Mouse (Mus musculus) regulatory T cell (primary cell): ENCODE measurements around the gene Plxnc1.

Source experiments
- in situ Hi-C: fragments of 300-600 bp; cut with MboI, MseI; formaldehyde crosslinking; loops from one replicate; pipeline ENCODE4 v1.15.1; 2025; ENCODE audit warnings: high pct_unique_total_duplicates

Gene Plxnc1

DNA sequence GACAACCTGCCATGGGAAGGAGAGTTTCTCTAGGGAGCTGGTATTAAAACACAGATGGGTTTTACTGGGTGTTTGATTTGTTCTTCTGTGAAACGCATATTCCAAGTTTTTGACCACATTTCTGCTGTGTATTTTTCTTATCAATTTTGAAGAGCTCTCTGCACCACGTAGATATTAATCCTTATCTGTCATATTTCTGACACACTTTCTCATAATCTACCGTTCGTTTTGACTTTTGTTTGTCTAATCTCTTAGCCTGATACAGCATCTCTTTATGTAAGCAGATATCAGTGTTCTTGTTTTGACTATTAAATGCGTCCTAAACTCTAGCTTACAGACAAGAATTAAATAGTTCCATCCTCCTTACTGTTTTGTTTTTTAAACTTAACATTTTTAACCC, 73.1 kb downstream of the Plxnc1 start:
- in situ Hi-C loops: loop anchor here (5.0 kb wide), 1 partner anchor 34 kb away; no protein-coding TSS in a partner anchor

GRCm38 (mm10) chr10:94871102-94871501, 73.5 kb downstream of the Plxnc1 start:
- in situ Hi-C loops: loop anchor here (5.0 kb wide), 1 partner anchor 34 kb away; no protein-coding TSS in a partner anchor

GRCm38 (mm10) chr10:94866995-94867856, 77.4 kb downstream of the Plxnc1 start:
- in situ Hi-C loops: no loop called here

DNA sequence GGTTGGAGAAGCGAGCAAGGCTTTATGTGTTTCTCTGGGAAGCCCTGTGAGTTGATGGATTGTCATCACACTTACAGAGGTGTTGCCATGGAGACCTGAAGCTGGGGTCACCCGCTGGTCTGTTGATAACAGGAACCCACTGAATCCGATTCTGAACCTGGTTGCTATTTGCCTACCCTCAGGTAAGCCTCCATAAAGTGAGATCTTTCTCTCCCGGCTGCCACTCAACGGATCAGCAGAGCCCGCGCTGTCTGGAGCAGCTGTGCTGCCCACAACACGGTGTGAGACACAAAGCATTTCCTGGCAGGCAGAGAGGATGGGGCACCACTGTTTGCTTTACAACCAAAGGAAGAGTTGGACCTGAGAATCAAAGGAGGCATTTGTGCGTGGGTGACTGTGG, 79.4 kb downstream of the Plxnc1 start:
- in situ Hi-C loops: no loop called here

DNA sequence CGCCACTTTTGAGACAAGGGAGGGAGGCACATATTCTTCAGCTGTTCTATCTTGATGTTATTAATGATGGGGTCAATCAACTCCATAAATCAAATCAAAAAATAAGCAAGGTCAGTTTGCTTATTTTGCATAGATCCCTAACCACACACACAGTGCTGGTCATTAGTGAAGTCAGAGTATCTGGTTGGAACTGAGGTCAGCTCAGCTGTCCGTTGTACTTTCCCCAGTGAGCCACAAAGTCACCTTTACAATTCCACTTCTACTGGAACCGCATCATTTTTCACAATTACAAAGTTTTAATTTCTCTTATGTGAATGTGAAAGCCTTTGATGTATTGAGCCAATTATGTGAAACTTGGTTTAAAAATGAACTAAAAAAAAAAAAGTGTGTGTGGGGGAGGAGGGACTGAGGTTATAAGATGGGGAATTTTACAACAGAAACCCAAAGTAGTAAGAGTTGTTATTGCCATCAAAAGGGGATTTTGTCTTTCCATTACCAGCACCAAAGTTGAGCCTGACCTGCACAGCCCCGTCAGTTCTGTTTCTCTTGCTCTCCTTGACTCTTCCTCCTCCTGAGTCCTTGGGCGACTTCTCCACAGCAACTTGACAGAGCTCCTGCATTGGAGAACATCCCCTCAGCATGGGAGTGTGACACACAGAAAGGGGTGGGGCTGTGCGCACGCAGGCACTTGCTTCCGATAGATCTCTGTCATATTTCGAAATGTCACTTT, 80.3 kb downstream of the Plxnc1 start:
- in situ Hi-C loops: no loop called here

DNA sequence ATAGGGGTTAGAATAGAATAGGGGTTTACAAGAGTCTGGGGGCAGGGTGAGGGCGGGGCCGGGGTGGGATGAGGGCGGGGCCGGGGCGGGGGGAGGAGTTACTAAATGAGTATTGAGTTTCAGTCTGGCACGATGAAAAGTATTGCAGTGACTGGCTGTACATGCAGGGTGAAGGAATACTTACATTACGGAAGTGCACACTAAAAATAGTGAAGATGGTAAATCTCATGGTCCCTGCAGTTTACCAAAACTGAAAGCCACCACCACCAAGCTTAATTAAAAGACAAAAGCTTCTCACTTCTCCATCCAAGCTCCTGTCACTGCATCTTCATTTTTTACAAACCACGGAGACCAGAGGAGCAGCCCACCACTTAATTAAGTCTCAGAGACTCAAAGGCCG, 81.4 kb downstream of the Plxnc1 start:
- in situ Hi-C loops: no loop called here

- in situ Hi-C loops: no loop called here
These were observed 83.8 kb downstream of the Plxnc1 start for GRCm38 (mm10) chr10:94860870-94861269.

GRCm38 (mm10) chr10:94858277-94859033, 86.2 kb downstream of the Plxnc1 start:
- in situ Hi-C loops: no loop called here

GRCm38 (mm10) chr10:94850565-94850964, 94.1 kb downstream of the Plxnc1 start:
- in situ Hi-C loops: no loop called here

DNA sequence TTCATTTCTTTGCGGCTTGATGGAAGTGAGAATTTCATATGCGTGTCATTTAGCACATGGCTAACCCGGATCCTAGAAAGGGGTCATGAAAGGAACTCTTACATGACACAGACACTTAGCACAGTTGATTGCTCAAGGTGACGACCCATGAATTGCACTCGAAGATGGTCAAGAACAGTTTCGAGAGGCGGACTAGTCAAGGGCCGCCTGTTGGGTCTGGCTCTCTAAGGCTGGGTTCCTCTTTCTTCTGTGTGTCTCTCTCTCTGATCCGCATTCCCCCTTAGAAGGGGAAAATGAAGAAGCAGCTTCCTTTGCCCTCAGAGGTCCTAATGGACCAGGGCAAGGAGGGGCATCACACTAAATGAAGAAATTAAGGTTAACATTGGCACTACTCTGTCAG, 94.7 kb downstream of the Plxnc1 start:
- in situ Hi-C loops: no loop called here

- in situ Hi-C loops: no loop called here
These were observed 95.3 kb downstream of the Plxnc1 start for GRCm38 (mm10) chr10:94849360-94849759.

DNA sequence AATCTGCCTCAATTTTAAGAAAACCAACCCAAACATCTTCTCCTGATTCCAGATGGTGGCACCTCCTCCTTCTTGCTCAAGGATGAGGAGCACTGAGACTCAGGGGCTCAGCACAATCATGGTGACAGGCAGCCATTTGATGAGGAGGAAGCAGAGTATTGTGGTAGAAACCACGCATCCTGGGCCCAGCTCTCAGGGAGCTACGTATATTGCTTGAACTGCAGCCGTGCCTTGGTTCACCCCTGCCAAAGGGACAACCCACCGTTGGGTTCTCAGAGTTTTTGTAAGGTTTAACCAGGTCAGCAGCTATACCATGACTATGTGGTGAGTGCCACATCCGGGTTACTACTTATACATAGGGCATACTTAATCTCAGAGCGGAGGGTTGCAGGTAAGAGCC, 96.3 kb downstream of the Plxnc1 start:
- in situ Hi-C loops: no loop called here

DNA sequence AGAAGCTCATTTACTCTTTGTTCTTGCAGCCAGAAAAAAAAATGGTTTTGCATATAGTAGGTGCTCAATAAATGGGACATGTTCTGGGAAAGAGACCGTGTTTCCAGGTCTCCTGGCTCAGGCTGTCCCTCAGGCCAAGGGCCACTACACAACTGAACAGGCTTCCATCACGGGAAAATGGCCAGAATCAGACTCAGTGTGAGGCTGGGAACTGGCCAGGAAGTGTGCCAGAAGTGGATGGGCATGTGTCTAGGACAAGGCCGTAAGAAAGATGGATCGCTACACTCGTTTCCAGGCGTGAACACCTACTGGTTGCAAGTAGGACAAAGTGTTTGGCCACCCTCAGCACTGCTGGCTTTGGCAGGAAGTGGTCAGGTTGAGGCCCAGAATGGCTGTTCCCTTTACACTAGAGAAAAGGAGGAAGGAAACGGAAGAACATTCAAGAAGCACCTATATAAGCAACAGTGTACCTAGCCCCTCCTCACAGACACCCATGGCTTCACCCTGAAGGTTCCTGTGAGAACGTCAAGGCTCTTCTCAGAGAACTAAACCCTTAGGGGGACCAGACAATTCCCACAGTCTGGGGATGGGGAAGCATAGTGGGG, 98.0 kb downstream of the Plxnc1 start:
- in situ Hi-C loops: no loop called here

GRCm38 (mm10) chr10:94844692-94845091, 99.9 kb downstream of the Plxnc1 start:
- in situ Hi-C loops: no loop called here

DNA sequence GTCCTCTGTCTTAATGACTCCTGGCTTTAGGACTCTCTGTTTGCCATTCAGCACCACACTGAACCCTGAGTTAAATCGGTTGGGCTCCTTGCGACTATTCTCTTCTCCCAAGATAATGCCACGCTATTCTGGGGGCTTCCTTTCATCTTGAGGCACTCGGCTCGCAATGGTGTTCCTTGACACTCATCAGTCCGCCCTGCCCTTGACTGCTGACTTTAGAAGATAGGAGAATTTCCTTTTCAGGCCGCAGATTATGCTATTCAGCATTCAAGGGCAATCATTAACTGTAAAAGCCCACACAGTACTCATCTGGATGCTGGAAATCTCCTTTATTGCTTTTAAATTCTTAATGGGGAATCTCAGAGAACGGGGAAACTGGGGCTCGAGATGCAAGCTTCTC, 108.8 kb downstream of the Plxnc1 start:
- in situ Hi-C loops: loop anchor here (5.0 kb wide), 1 partner anchor 36 kb away; no protein-coding TSS in a partner anchor

DNA sequence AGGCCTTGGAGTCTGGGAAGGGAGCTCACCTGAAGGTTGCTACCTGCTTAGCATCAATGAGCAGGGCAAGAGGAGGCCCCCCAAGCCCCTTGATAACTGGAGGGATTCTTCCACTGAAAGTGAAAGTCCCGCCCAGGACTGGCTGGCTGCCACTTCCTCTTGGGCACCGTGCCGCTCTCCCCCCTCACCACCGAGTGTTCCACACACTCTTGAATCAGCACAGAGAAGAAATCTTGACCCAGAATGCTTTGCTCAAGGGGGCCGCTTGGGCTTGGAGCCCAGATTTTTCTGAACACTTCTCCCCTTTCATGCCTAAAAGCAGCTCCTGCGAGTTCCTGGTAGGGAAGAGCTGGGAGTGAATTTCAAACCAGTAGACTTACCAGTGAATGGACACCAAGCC, 115.2 kb downstream of the Plxnc1 start:
- in situ Hi-C loops: no loop called here

DNA sequence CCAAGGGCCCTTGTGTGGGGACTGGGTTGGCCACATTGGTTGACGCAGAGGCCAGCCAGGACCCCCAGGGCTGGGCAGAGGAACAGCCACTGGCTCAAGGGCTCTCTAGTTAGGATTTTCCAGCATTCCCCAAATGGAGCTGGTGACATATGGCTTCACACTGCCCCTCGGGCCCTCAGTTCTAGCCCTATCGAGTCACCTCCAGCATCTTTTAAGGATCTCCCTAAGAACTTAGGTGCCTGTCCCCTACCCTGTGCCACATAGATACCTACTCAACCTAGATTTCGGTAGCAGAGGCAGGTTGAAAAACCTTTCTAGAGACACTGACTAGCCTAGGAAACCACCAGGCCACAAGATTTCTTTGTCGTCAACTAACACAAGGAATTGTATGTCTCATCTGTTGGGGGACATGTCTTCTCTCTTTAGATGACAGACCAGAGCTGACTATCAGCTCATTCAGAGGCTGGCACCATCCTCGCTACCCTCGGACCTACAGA, 115.9 kb downstream of the Plxnc1 start:
- in situ Hi-C loops: no loop called here

GRCm38 (mm10) chr10:94827890-94828733, 116.5 kb downstream of the Plxnc1 start:
- in situ Hi-C loops: no loop called here

- in situ Hi-C loops: no loop called here
These were observed 117.3 kb downstream of the Plxnc1 start for GRCm38 (mm10) chr10:94827325-94827724.

DNA sequence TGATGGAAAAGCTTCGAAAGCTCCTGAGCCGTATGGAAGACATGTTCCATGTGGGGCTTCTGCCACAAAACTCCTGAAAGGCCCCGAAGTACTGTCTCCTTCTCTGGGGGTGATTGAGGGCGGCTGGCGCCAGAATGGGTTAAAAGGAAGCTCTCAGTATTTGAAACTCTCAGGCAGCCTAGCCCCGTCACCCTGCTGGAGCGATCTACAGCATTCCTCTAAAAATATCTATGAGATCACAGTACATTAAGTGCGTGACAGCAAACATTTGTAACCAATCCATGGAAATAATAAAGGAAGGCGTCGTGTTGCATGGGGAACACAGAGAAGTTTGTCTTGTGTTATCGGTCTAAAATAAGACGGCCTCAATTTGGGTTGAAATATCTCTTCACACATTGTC, 118.2 kb downstream of the Plxnc1 start:
- in situ Hi-C loops: no loop called here

GRCm38 (mm10) chr10:94825951-94826350, 118.7 kb downstream of the Plxnc1 start:
- in situ Hi-C loops: no loop called here
